ENCODE assay signal across 14 mouse cellular contexts in genomic region chr2:169388569-169388968, GRCm38 (mm10).
"Had no signal": no experiment of that assay in that cellular context is flagged by ENCODE, and none has a peak within 500 bp of the region (broad histone marks: within the 10 kb centered on the region; RNA-seq: fewer than 3 reads in every experiment).

No protein-coding gene starts in this region.

- H3K4me3 ChIP-seq: limb, embryonic 12.5 days; liver, embryonic 13.5 days; lung, embryonic 15.5 days had no signal

- H3K27me3 ChIP-seq: liver, embryonic 13.5 days; lung, embryonic 15.5 days; megakaryocyte, embryonic 14.5 days had no signal

- H3K27ac ChIP-seq: limb, embryonic 12.5 days; liver, embryonic 13.5 days; lung, embryonic 15.5 days; macrophage had no signal

- H3K9me3 ChIP-seq: limb, embryonic 12.5 days; liver, embryonic 13.5 days; lung, embryonic 15.5 days had no signal

- DNase-seq: kidney, adult 8-10 months; kidney, postnatal 25 days; liver; liver, embryonic 13.5 days; liver, postnatal 0 days; lung, postnatal 14 days; right cerebral cortex, adult 18-20 months; right cerebral cortex, postnatal 25 days; thymus, adult 2 months; thymus, postnatal 36 days had no signal

- H3K36me3 ChIP-seq: limb, embryonic 12.5 days; liver, embryonic 13.5 days; lung, embryonic 15.5 days had no signal

- H3K4me2 ChIP-seq: limb, embryonic 12.5 days; liver, embryonic 13.5 days; lung, embryonic 15.5 days had no signal

- ATAC-seq: liver, postnatal 0 days had no signal

- H3K4me1 ChIP-seq: limb, embryonic 12.5 days; liver, embryonic 13.5 days; megakaryocyte, embryonic 14.5 days had no signal

- H3K9ac ChIP-seq: limb, embryonic 12.5 days; liver, embryonic 13.5 days; liver, postnatal 0 days; lung, embryonic 15.5 days had no signal
